Mouse (Mus musculus): ENCODE measurements around the gene Ndufaf2. TPM values are rescaled to one million over a fixed set of nuclear protein-coding genes. Genes with fewer than 3 reads are reported as not detected.
A peak's percentile ranks its signal among the peaks of the same experiment; 100 is the strongest.

Ndufaf2 gene
- polyA plus RNA-seq, 1 experiment from 2014 or later: 76.7 TPM

DNA sequence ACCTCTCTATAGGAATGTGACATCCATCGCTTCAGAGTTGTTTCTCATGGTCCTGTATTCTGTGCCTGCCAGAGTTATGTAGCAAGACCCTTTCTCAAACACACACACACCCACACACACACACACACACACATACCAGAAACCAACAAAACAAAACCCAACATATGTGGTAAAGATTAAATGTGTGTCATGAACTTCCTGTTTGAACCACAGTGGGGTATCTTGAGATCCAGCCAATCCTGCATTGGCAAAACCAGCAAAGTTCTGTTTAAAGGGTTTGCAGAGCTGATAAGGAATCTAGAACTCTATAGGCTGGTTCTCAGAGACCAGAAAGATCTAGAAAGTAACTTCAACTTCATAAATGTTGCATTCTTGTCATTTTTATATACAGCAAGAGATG is 11.6 kb upstream of the Ndufaf2 start:
- no peak for ATAC-seq (replicated peaks; ENCODE audit: low FRiP score)
- peaks cover 62% of the 10 kb centered on the region for H3K36me3 ChIP-seq
- WGBS: 100% methylated on average over 1 of the region's 1 CpGs
- H3K9ac ChIP-seq: no peak overlapping the region
- no peaks in the 10 kb centered on the region for H3K27me3 ChIP-seq
- no peak overlapping the region for H3K4me3 ChIP-seq (replicated peaks)
- no peak overlapping the region for H3K4me2 ChIP-seq
- no peak overlapping the region for H3K27ac ChIP-seq
- no peaks in the 10 kb centered on the region for H3K4me1 ChIP-seq
- H3K9me3 ChIP-seq (replicated peaks): no peaks in the 10 kb centered on the region

DNA sequence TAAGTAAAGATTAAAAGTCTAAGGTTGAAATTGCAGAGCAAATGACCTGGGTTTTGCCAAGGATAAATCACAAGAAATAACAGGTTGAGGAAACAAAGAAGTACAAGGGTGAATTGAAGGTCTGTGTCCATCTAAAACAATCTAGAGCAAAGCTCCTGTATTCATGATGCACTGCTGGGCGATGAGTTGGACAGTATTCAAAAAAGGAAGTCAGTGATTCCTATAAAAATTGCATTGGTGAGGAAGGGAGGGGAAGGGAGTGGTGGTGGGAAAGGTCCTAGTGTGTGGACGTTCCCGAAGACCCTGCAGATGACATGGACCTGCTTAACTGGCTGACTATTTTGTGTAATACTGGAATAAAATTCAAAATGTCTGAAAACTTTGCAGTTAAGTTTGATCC is 6.2 kb upstream of the Ndufaf2 start:
- H3K9me3 ChIP-seq (replicated peaks): no peaks in the 10 kb centered on the region
- no peak overlapping the region for H3K9ac ChIP-seq
- no peak for ATAC-seq (replicated peaks; ENCODE audit: low FRiP score)
- H3K4me3 ChIP-seq (replicated peaks): no peak overlapping the region
- peaks cover 27% of the 10 kb centered on the region for H3K36me3 ChIP-seq
- H3K27me3 ChIP-seq: no peaks in the 10 kb centered on the region
- H3K4me1 ChIP-seq: peaks cover 3% of the 10 kb centered on the region
- no peak overlapping the region for H3K4me2 ChIP-seq
- WGBS: 86% methylated on average over 3 of the region's 3 CpGs
- no peak overlapping the region for H3K27ac ChIP-seq

DNA sequence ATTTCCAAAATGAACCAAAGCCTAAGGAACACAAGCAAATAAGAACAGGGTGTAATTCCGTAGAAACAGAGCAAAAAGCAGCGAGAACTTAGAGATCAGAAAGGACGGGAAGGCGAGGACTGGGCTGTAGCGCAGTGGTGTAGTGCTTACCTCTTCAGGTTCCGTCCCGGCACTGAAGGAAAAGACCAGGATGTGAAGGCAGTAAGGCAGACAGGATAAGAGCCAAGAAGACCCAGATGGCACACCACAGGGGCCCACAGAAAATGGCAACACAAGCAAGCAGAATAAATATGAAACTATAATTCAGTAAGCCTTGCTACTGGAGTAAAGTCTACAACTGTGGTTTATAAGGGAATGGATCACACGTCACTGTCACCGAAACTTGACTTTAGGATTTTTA is 5.5 kb upstream of the Ndufaf2 start:
- Histone ChIP-seq H3K27me3 (no peaks in the 10 kb centered on the region), H3K9ac (no peak overlapping the region), H3K4me3 (replicated peaks) (no peak overlapping the region), H3K4me1 (peaks cover 9% of the 10 kb centered on the region), H3K9me3 (replicated peaks) (no peaks in the 10 kb centered on the region), H3K36me3 (peaks cover 20% of the 10 kb centered on the region), H3K4me2 (no peak overlapping the region), H3K27ac (no peak overlapping the region)
- ATAC-seq (replicated peaks; ENCODE audit: low FRiP score): no peak
- 96% methylated on average over 9 of the region's 9 CpGs for WGBS

DNA sequence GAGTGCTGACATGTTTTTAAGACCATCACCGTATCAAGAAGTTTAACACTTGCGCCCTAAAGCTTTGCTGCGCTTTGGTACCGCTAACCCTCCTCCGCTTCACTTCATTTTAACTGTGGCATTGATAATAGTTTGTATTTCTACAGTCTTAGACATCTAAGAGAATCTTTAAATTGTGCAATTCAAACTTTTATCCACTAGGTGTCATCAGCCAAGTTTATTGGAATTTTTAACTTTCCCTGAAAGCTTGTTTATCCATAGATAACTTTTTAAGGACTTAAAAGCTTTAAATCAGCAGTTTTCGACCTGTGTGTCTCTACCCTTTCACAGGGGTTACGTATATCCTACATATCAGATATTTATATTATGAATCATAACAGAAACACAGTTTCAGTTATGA is 1.5 kb upstream of the Ndufaf2 start:
- Histone ChIP-seq H3K27me3 (no peaks in the 10 kb centered on the region), H3K9ac (no peak overlapping the region), H3K27ac (no peak overlapping the region), H3K9me3 (replicated peaks) (no peaks in the 10 kb centered on the region), H3K4me2 (peak overlapping the region; percentile 67), H3K4me3 (replicated peaks) (peak overlapping the region; percentile 9; the same call in 1 of the 2 replicates), H3K36me3 (peaks cover 14% of the 10 kb centered on the region), H3K4me1 (peaks cover 17% of the 10 kb centered on the region)
- 61% methylated on average over 7 of the region's 7 CpGs for WGBS
- ATAC-seq (replicated peaks; ENCODE audit: low FRiP score): no peak

DNA sequence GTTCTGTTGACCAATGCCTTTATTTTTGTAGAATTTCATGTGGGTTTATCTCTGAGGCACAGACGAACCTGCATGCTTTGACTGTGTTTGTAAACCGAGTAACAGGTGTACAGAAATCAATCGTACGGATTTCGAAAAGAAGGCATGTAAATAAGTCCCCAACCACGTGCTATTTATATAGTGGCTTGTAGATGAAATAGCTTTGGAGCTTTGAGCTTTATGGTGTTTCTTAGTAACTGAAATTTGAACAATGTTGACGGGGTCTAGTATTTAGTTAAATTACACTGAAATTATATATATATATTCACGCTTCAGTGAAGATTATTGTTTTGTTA is 785 bp upstream of the Ndufaf2 start:
- 7% methylated on average over 8 of the region's 8 CpGs for WGBS
- peaks cover 14% of the 10 kb centered on the region for H3K36me3 ChIP-seq

DNA sequence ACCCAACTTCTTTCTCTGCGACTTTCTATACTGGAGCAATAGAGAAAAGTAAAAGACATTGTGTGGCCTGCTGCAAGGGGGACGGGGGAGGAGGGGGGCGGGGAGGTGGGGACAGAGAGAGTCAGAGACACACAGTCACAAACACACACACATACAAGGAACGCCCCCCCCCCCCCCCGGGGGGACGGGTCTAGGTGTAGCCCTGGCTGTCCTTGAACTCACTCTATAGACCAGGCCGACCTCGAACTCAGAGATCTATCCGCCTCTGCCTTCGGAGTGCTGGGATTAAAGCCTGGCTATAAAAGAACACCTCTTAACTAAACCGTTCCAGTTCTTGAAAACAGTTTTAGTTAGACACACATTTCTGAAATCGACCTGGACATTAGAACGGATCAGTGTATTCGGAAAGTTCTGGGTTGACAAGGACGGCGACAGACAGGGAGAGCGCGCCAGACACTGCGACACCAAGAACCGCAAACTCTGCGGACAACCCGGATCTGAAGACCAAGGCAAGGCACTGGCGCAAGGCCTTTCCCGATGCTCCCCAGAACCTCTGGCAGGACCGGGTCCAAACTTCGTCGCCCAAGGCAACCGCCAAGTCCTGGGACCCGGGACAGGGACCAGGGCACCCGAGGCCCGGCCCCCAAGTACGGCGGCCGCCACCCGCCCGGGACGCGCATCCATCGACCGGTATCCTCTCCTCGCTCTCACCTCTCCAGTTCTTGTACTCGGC is 525 bp downstream of the Ndufaf2 start:
- WGBS: 2% methylated on average over 40 of the region's 42 CpGs
- Histone ChIP-seq H3K27ac (0 out of 2 replicates have a peak overlapping the region, but pooled peaks have one; percentile 9), H3K4me1 (peaks cover 17% of the 10 kb centered on the region), H3K9me3 (replicated peaks) (no peaks in the 10 kb centered on the region), H3K4me2 (peak overlapping the region; percentile 67), H3K9ac (peak overlapping the region; percentile 61), H3K27me3 (no peaks in the 10 kb centered on the region), H3K4me3 (replicated peaks) (peak overlapping the region; percentile 82), H3K36me3 (peaks cover 11% of the 10 kb centered on the region)
- no peak for ATAC-seq (replicated peaks; ENCODE audit: low FRiP score)

More for the DNA sequence above, 785 bp upstream of the Ndufaf2 start:
- no peak for ATAC-seq (replicated peaks; ENCODE audit: low FRiP score)
- Histone ChIP-seq H3K27me3 (no peaks in the 10 kb centered on the region), H3K9me3 (replicated peaks) (no peaks in the 10 kb centered on the region), H3K9ac (peak overlapping the region; percentile 61), H3K4me1 (peaks cover 17% of the 10 kb centered on the region), H3K4me3 (replicated peaks) (peak overlapping the region; percentile 82), H3K4me2 (peak overlapping the region; percentile 67), H3K27ac (no peak overlapping the region)

DNA sequence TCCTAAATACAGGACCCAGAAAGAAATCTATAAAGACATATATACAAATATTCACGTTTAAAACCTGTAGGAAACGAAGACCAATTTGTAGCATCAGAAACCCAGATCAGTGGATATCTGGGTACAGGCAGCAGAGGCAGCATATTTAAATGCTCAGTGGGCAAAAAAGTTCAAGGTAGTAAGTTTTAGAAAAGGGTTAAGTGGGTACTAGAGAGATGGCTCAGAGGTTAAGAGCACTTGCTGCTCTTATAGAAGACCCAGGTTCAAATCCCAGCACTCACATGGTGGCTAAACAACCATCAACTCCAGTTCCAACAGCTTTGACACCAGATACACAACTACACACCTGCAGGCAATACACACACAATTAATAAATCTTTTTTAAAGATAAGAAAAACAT is 1.3 kb downstream of the Ndufaf2 start:
- H3K9ac ChIP-seq: no peak overlapping the region
- H3K36me3 ChIP-seq: peaks cover 9% of the 10 kb centered on the region
- H3K27me3 ChIP-seq: no peaks in the 10 kb centered on the region
- peaks cover 22% of the 10 kb centered on the region for H3K4me1 ChIP-seq
- no peak for ATAC-seq (replicated peaks; ENCODE audit: low FRiP score)
- no peak overlapping the region for H3K4me3 ChIP-seq (replicated peaks)
- no peaks in the 10 kb centered on the region for H3K9me3 ChIP-seq (replicated peaks)
- H3K4me2 ChIP-seq: no peak overlapping the region
- H3K27ac ChIP-seq: no peak overlapping the region
- WGBS: 86% methylated on average over 2 of the region's 2 CpGs

DNA sequence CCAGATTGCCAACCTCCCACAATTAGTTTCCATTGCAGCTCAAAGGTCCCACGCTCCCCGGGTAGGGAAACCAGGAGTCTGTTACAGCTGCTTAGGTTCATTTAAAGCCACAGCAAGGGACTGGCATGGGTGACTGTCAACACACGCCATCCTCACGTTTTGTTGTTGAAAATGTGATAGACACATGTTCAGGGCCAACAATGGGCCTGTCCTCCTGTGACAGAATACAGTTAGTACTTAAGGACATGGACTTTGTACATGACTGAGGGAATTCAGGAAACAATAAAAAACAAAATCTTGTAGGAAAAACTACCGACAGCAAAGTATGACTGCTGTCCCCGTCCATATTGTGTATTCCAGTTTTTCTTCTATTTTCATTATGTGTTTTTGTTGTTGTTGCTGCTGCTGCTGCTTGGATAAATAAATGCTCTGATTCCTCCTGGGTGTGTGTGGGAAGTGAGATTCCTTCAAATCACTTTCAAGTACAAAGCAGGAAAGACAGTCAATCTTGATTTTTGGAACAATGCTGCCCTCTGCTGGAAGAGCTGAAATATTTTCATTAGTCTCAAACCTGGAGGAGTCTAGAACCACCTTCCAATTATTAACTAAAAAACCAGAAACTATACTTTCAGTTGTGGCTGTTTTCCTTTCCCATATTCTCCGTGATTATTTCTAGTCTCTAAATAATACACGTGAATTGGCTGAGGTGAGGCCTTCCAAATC is 5.6 kb downstream of the Ndufaf2 start:
- Histone ChIP-seq H3K36me3 (no peaks in the 10 kb centered on the region), H3K9ac (no peak overlapping the region), H3K4me3 (replicated peaks) (no peak overlapping the region), H3K4me2 (no peak overlapping the region), H3K4me1 (peaks cover 12% of the 10 kb centered on the region), H3K27me3 (no peaks in the 10 kb centered on the region), H3K9me3 (replicated peaks) (no peaks in the 10 kb centered on the region), H3K27ac (no peak overlapping the region)
- WGBS: 64% methylated on average over 8 of the region's 8 CpGs
- peak; percentile 34; the same call in 1 of the 2 replicates for ATAC-seq (replicated peaks; ENCODE audit: low FRiP score)

DNA sequence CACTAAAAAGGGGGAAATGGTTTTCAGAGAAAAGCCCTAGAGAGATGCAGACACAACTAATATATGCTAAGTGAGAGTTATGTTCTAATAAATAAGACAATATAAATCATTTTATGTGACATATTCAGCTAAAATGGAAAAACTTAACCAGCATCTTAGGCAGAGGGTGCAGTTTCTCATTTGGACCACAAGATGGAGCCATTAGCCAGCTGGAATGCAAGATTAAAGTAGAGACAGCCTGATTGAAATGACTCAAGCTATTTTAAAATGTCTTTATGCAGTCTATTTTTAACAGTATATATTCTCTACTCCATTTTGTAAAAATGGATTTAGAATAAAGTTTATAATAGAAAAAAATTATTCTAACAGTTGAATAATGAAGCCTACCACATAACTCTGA is 6.6 kb downstream of the Ndufaf2 start:
- H3K4me3 ChIP-seq (replicated peaks): no peak overlapping the region
- H3K9ac ChIP-seq: no peak overlapping the region
- ATAC-seq (replicated peaks; ENCODE audit: low FRiP score): no peak
- no peaks in the 10 kb centered on the region for H3K9me3 ChIP-seq (replicated peaks)
- peaks cover 4% of the 10 kb centered on the region; the same call in 1 of the 2 replicates for H3K4me1 ChIP-seq
- no peak overlapping the region for H3K4me2 ChIP-seq
- no peaks in the 10 kb centered on the region for H3K36me3 ChIP-seq
- no peaks in the 10 kb centered on the region for H3K27me3 ChIP-seq
- H3K27ac ChIP-seq: no peak overlapping the region

DNA sequence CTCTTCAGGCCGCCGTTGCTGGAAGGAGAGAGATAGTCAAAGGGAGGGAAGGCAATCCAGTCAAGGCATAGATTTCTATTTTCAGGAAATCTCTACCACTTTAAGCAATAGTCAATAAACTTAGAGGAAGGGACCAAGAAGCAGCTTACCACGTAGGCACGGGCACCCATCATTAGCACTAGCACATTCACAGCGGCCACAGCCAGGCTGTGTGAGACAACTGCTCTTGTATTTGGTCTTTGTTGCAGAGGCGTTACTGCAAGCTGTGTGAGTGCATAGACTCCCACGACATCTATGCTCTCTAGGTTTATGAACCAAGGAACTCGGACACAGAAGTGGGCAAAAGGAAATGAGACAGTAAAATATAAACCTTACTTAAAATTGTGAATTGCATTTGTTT is 14.3 kb downstream of the Ndufaf2 start:
- H3K4me2 ChIP-seq: no peak overlapping the region
- no peak overlapping the region for H3K9ac ChIP-seq
- no peak overlapping the region for H3K27ac ChIP-seq
- H3K4me1 ChIP-seq: 0 out of 2 replicates have a peak, but pooled peaks cover 4% of the 10 kb centered on the region
- WGBS: 82% methylated on average over 8 of the region's 8 CpGs
- H3K9me3 ChIP-seq (replicated peaks): no peaks in the 10 kb centered on the region
- no peaks in the 10 kb centered on the region for H3K36me3 ChIP-seq
- no peak overlapping the region for H3K4me3 ChIP-seq (replicated peaks)
- no peak for ATAC-seq (replicated peaks; ENCODE audit: low FRiP score)
- no peaks in the 10 kb centered on the region for H3K27me3 ChIP-seq

DNA sequence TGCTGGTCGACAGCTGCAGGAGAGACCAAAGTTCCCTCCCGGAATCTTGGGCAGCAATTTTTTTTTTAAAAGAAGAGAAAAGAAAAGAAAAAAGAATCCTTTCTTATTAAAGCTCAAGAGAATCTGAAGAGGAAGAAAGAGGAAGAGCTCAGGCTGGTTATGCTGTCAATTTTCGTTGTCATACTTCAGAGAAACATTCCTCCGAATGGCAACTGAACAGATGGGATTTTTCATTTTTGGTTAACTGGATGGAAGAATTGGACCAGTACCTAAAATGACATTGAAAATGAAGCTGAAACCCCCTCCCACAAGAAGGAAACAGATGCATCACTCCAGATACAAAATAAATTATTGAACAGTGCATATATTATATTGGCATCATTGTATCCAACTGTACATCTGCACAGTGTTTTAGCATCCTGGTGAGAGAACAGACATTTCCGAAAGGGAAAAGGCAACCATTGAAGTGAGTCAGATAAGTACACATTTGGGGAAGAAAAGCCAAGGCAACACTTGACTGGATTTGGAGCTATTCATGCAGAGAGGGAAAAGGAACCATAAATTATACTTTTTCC is 19.9 kb downstream of the Ndufaf2 start:
- Histone ChIP-seq H3K4me1 (peaks cover 8% of the 10 kb centered on the region; the same call in 1 of the 2 replicates), H3K36me3 (no peaks in the 10 kb centered on the region), H3K27me3 (no peaks in the 10 kb centered on the region), H3K27ac (no peak overlapping the region), H3K9me3 (replicated peaks) (no peaks in the 10 kb centered on the region), H3K9ac (no peak overlapping the region), H3K4me3 (replicated peaks) (no peak overlapping the region), H3K4me2 (no peak overlapping the region)
- WGBS: 68% methylated on average over 5 of the region's 5 CpGs
- no peak for ATAC-seq (replicated peaks; ENCODE audit: low FRiP score)

DNA sequence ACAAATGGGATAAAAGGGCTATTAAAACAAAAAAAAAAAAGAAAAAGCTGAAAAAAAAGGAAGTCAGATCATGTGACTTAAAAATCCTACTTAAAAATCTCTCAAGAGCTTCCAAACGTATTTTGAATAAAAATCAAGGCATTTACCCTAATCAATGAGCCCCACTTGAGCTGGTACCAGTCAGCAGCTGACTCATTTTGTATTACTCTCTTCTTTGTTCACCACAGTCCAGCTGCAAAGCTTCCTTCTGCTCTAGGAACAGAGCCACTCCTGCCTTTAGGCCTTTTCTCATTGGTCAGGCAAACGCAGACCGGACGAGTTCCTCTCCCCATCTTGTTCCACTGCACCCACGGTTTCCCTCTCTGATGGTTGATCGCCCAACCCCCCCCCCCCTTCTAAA is 22.8 kb downstream of the Ndufaf2 start:
- no peaks in the 10 kb centered on the region for H3K36me3 ChIP-seq
- no peaks in the 10 kb centered on the region for H3K27me3 ChIP-seq
- ATAC-seq (replicated peaks; ENCODE audit: low FRiP score): no peak
- H3K9ac ChIP-seq: no peak overlapping the region
- peaks cover 9% of the 10 kb centered on the region; the same call in 1 of the 2 replicates for H3K4me1 ChIP-seq
- 87% methylated on average over 6 of the region's 6 CpGs for WGBS
- no peak overlapping the region for H3K4me3 ChIP-seq (replicated peaks)
- H3K27ac ChIP-seq: no peak overlapping the region
- no peak overlapping the region for H3K4me2 ChIP-seq
- H3K9me3 ChIP-seq (replicated peaks): no peaks in the 10 kb centered on the region

All from kidney, embryonic 15.5 days (tissue).